Mouse (Mus musculus) hematopoietic multipotent progenitor cell, adult 10-12 weeks (in vitro differentiated cells): ENCODE results near the gene Btbd35f16. TPM values are rescaled to one million over a fixed set of nuclear protein-coding genes. Genes with fewer than 3 reads are reported as not detected.

Experiments
- polyA plus RNA-seq: library from polyadenylated mRNA; stranded (reverse); fragments of >175 nt; gene quantifications from 2 replicates; pipeline ENCODE4 v1.2.3, GENCODE M21; 2012; ENCODE audit warnings: low replicate concordance

The Btbd35f16 gene
- not detected in 2 replicates for polyA plus RNA-seq

GRCm38 (mm10) chrX:3956902-3957301 lies at the start of gene Btbd35f16:
Gene Btbd35f16, minus strand, starts transcription at chrX:3957002.

Other genes with a start within 250 kb of the Btbd35f16 start
- gene Btbd35f10, start 204.1 kb downstream of the Btbd35f16 start, polyA plus RNA-seq, result not detected in 2 replicates
- not detected in 2 replicates for gene Btbd35f3, start 80.7 kb upstream of the Btbd35f16 start, polyA plus RNA-seq
- not detected in 2 replicates for gene Btbd35f28, start 239.6 kb upstream of the Btbd35f16 start, polyA plus RNA-seq